Mouse (Mus musculus): ENCODE data around the gene Slc35f4. TPM values are rescaled to one million over a fixed set of nuclear protein-coding genes. Genes with fewer than 3 reads are reported as not detected.

Slc35f4 gene
- polyA plus RNA-seq, 1 experiment from 2014 or later, result 2.5 TPM

Small RNA genes lying within 50 kb of the gene (microRNA-seq; reads per million reads assigned to microRNA genes)
- gene Gm22949, result not detected

Data from neural tube, embryonic 12.5 days (tissue).